Mouse (Mus musculus) embryo, embryonic 9.5 days (tissue): Measurements from ENCODE around the gene Aqp11.

Experiments
- DNase-seq: peaks from one replicate; pipeline ENCODE4 v3.0.0-alpha.2; 2017; ENCODE audit errors: extremely low spot score

The Aqp11 gene

DNA sequence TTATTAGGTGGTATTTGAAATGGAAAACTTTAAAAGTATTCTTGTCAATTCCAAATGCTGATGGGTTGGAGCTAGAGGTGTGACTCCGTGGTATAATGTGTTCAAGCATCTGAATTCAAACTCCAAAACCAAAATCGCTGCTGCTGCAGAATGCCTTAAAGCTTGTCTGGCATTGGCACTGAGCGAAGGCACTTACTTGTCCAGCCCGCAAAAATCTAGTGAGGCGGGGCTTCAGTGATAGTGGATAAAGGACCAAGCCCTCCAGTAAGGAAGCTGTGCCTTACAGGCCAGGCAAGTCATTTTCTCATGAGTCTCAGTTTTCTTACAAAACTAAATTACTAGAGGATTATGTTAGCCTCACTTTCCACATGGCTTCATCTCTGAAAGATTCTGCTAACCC lies 30.3 kb downstream of the Aqp11 start:
- no peak for DNase-seq

DNA sequence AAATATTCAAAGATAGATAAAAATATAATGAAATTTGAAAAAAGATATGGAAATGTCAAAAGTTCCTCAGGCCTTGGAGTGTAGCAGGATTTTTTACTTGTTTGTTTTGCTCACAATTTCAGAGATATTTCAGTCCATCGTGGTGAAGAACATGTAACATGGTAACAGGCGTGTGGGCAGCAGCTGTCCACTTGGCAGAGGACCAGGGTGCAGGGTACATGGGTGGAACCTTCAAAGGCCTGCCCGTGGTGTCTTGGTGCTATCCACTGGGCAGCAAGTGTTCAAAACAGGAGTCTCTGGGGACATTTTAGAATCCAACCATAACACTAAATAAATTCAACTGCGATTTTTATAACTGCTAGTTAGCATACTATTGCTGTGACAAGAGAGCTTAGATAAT lies 31.0 kb downstream of the Aqp11 start:
- DNase-seq: no peak

DNA sequence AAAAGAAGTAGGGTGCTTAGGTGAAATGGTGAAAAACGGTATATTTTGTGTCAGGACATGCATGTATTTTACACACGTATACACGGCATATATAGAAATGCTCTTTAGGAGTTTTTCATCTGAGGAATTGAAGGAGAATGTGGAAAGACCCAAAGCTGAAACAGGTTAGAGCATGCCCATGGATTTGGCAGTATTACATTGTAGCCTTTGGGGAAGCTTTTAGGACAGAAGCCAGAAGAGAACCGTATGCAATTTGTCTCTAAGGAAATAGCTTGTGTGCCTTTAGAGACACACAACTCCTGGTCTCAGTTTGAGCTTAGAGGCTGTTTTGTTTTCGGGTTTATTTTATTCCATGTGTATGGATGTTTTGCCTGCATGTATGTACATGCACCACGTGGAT lies 37.0 kb downstream of the Aqp11 start:
- no peak for DNase-seq

DNA sequence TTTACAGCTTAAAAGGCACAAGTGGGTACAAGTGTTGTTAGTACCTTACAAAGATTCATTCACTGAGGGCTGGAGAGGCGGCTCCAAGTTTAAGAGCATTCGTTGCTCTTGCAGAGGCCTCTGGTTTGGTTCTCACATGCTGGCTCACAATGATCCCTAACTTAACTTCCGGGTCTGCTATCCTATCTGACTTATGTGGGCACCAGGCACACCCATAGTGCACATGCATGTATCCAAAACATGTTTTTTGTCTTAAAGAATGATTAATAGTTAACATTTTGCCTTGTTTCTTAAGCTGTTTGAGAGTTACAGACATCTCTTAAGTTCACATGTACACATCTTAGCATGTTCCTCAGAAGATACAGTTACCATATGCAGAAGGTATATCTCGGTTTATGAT lies 37.9 kb downstream of the Aqp11 start:
- DNase-seq: no peak

DNA sequence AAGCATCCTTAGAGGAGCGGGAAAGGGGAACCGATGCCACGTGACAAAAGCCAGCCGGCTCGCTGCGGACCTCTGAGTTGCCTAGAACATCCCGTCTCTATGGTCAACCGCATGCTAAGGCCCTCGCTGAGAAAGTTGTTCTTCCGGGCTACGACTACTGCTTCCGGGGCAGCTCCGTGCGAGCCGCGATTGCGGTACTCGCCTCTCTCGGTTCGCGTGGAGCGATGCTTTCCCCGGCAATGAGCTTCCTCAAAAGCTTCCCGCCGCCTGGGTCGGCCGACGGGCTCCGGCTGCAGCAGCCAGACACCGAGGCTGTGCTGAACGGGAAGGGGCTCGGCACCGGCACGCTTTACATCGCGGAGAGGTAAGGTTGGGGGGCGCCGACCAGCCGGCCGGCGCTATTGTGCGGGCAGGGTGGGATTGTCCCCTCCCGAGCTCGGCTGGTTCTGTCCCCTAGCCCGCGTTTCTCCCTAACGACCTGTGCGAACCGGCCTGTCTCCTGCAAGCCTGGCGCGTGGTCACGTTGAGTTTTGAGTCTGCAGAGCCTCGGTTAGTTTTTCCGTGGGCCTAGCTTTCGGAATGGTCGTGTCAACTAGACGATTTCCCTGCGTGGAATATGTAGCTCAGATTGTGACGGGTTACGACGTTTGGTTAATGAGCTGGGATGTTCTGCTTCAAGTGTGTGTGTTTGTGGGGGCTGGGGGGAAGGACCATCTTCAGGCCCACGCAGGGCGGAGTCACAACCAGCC lies 41.4 kb downstream of the Aqp11 start, which contains the start of gene Clns1a:
Gene Clns1a, plus strand, starts transcription at position 129 of the 749 bp plus-strand sequence.
- DNase-seq: peak; percentile 91

DNA sequence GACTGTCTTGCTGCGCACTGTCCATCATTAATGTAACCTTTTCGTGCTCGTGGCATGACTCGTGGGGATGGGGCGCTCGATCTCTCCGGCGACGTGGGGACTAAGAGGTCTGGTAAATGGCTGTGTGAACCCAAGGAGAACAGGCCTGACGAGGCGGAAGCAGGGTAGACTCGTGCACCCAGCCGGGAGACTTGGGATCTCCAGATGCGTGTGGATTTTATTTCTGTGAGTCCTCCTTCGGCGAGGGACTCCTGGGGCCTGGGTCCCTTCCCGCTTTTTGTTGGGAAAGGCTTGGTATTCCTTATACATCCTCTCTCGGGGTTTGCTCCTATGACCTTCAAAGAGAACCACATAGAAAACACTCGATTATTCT lies 42.0 kb downstream of the Aqp11 start:
- no peak for DNase-seq

DNA sequence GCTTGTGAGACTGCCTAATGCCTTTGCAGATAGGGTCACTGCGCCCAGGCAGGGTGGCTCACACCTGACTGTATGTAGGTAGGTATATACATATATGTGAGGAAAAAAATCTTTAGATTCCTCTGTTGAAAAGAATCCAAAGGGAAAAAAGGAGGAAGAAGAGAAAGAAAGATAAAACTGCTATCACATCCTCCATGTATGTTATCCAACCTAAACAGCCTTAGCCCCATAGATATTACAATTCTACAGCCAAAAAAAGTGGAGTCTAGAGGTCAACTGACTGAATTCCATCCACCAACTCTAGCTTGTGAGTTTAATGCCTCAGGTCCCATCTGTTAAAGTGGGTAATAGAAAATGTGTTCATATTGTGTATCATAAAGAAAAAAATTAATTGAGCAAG lies 42.6 kb downstream of the Aqp11 start:
- no peak for DNase-seq

DNA sequence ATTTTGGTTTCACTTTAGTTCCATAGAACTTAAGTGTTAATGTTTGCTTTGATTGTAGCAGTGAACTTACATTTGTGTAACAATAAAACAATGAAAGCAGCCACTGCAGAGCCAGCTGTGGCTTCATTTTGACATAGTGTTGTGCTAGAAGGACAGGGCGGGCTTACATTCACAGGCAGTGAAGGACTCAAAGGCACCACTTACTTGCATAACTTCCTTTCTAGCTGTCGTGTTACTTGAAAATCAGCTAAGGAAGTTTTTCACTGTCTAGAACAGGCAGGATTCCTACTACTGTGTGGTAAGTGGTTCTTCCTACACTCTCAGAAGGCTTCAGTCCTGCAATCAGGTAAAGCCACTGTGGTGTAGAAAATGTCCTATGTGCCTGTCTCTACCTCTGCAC lies 50.3 kb downstream of the Aqp11 start:
- DNase-seq: no peak

DNA sequence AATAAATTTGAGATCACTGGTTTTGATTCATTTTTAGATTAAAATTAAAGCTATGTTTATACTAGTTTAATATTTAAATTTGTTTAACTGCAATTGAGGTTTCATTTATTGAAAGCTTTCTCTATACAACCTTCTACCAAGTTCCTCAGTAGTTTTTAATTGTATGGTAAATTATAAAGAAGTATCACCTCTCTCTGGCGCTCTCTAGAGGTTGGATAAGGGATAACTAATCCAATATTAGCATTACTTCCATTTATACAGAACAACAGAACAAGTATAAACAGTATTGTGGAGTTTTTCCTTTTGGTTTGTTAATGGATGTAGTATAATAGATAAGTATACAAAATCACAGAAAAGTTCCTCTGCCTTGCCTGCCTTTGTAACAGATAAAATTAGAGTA lies 58.9 kb downstream of the Aqp11 start:
- DNase-seq: no peak
